Mouse (Mus musculus): ENCODE measurements around the gene Naa60.

The Naa60 gene

GRCm38 (mm10) chr16:3891621-3892295, 19.6 kb downstream of the Naa60 start:
- no peak for DNase-seq (ENCODE audit: low spot score)

- no peak for DNase-seq (ENCODE audit: low spot score)
These were observed 21.6 kb downstream of the Naa60 start for GRCm38 (mm10) chr16:3893739-3894138.

- no peak for DNase-seq (ENCODE audit: low spot score)
These were observed 23.1 kb downstream of the Naa60 start for GRCm38 (mm10) chr16:3895173-3895792.

GRCm38 (mm10) chr16:3896046-3896445, 23.9 kb downstream of the Naa60 start:
- DNase-seq (ENCODE audit: low spot score): no peak

- no peak for DNase-seq (ENCODE audit: low spot score)
These were observed 24.4 kb downstream of the Naa60 start for GRCm38 (mm10) chr16:3896553-3896952.

- DNase-seq (ENCODE audit: low spot score): no peak
These were observed 35.3 kb downstream of the Naa60 start for GRCm38 (mm10) chr16:3907471-3907870.

- DNase-seq (ENCODE audit: low spot score): peak; percentile 94
These were observed 36.4 kb downstream of the Naa60 start, which contains the start of the genes 1700037C18Rik and Cluap1 for GRCm38 (mm10) chr16:3908537-3909111. TSS of gene 1700037C18Rik (minus strand) at chr16:3908689. TSS of gene Cluap1 (plus strand) at chr16:3908801.

GRCm38 (mm10) chr16:3909118-3909517, 36.9 kb downstream of the Naa60 start:
- DNase-seq (ENCODE audit: low spot score): no peak

- DNase-seq (ENCODE audit: low spot score): no peak
These were observed 48.6 kb downstream of the Naa60 start for GRCm38 (mm10) chr16:3920756-3921155.

GRCm38 (mm10) chr16:3923515-3923914, 51.3 kb downstream of the Naa60 start:
- DNase-seq (ENCODE audit: low spot score): no peak

GRCm38 (mm10) chr16:3923966-3924365, 51.8 kb downstream of the Naa60 start:
- no peak for DNase-seq (ENCODE audit: low spot score)

- DNase-seq (ENCODE audit: low spot score): no peak
These were observed 56.4 kb downstream of the Naa60 start for GRCm38 (mm10) chr16:3928582-3928981.

- DNase-seq (ENCODE audit: low spot score): no peak
These were observed 57.0 kb downstream of the Naa60 start for GRCm38 (mm10) chr16:3929151-3929550.

GRCm38 (mm10) chr16:3933536-3933935, 61.4 kb downstream of the Naa60 start:
- DNase-seq (ENCODE audit: low spot score): no peak

- DNase-seq (ENCODE audit: low spot score): no peak
These were observed 61.9 kb downstream of the Naa60 start for GRCm38 (mm10) chr16:3934091-3934490.

- no peak for DNase-seq (ENCODE audit: low spot score)
These were observed 62.5 kb downstream of the Naa60 start for GRCm38 (mm10) chr16:3934701-3935100.

GRCm38 (mm10) chr16:3951141-3951540, 79.0 kb downstream of the Naa60 start:
- DNase-seq (ENCODE audit: low spot score): no peak

All from testis, postnatal 10 days (tissue).